Mouse (Mus musculus) frontal cortex, adult (tissue): Measurements from ENCODE around the gene Kat6b.

Experiments used
- ATAC-seq: cut with Nextera tagmentation; 2 replicates; pipeline ENCODE4 v1.9.2; 2017; ENCODE audit warnings: mild to moderate bottlenecking, moderate library complexity, mixed read lengths; ENCODE audit not compliant: low TSS enrichment

The Kat6b gene

GRCm38 (mm10) chr14:21590205-21590604 is 109.0 kb downstream of the Kat6b start:
- ATAC-seq: no peak

- ATAC-seq: no peak
Measured at GRCm38 (mm10) chr14:21592152-21592551, 110.9 kb downstream of the Kat6b start.

- peak; percentile 82 for ATAC-seq
Measured at GRCm38 (mm10) chr14:21592985-21593750, 111.9 kb downstream of the Kat6b start.

GRCm38 (mm10) chr14:21599446-21600173 is 118.4 kb downstream of the Kat6b start:
- no peak; the same call in 1 of the 2 replicates for ATAC-seq

- no peak for ATAC-seq
Measured at GRCm38 (mm10) chr14:21600174-21600566, 118.9 kb downstream of the Kat6b start.

- ATAC-seq: no peak
Measured at GRCm38 (mm10) chr14:21600628-21601027, 119.4 kb downstream of the Kat6b start.

- no peak for ATAC-seq
Measured at GRCm38 (mm10) chr14:21602166-21602565, 120.9 kb downstream of the Kat6b start.

GRCm38 (mm10) chr14:21602937-21603336 is 121.7 kb downstream of the Kat6b start:
- no peak for ATAC-seq

GRCm38 (mm10) chr14:21607686-21608085 is 126.5 kb downstream of the Kat6b start:
- no peak for ATAC-seq

- no peak for ATAC-seq
Measured at GRCm38 (mm10) chr14:21608886-21609285, 127.7 kb downstream of the Kat6b start.

GRCm38 (mm10) chr14:21610224-21610623 is 129.0 kb downstream of the Kat6b start:
- peak; percentile 66 for ATAC-seq

- ATAC-seq: peak; percentile 33; the same call in 1 of the 2 replicates
Measured at GRCm38 (mm10) chr14:21613031-21613430, 131.8 kb downstream of the Kat6b start.

GRCm38 (mm10) chr14:21614103-21614502 is 132.9 kb downstream of the Kat6b start:
- ATAC-seq: no peak

GRCm38 (mm10) chr14:21615853-21616252 is 134.6 kb downstream of the Kat6b start:
- no peak for ATAC-seq

- ATAC-seq: no peak
Measured at GRCm38 (mm10) chr14:21617221-21617980, 136.2 kb downstream of the Kat6b start.

- no peak for ATAC-seq
Measured at GRCm38 (mm10) chr14:21619951-21620350, 138.7 kb downstream of the Kat6b start.

- no peak for ATAC-seq
Measured at GRCm38 (mm10) chr14:21625946-21626345, 144.7 kb downstream of the Kat6b start.

- ATAC-seq: no peak
Measured at GRCm38 (mm10) chr14:21631665-21632200, 150.5 kb downstream of the Kat6b start.

GRCm38 (mm10) chr14:21636548-21636947 is 155.3 kb downstream of the Kat6b start:
- ATAC-seq: peak; percentile 47; the same call in 1 of the 2 replicates

- ATAC-seq: peak; percentile 66
Measured at GRCm38 (mm10) chr14:21640806-21641435, 159.7 kb downstream of the Kat6b start.

GRCm38 (mm10) chr14:21653813-21654212 is 172.6 kb downstream of the Kat6b start:
- no peak for ATAC-seq
